Mouse (Mus musculus) left cerebral cortex, adult 2 months (tissue): ENCODE measurements around the gene Prkcg. TPM values are rescaled to one million over a fixed set of nuclear protein-coding genes. Genes with fewer than 3 reads are reported as not detected.
A peak's percentile ranks its signal among the peaks of the same experiment; 100 is the strongest.

Source experiments
- DNase-seq, 2 experiments: peaks; one replicate each; pipeline ENCODE4 v3.0.0; 2021 to 2022; ENCODE audit warnings: low spot score in 2 of 2, mixed read lengths in 1 of 2; ENCODE audit errors: extremely low spot score in 1 of 2
- H3K27ac ChIP-seq: fragments of 200-600 bp; 2 replicates; pipeline ENCODE4 v1.8.1; 2022
- H3K4me3 ChIP-seq: fragments of 200-600 bp; 2 replicates; pipeline ENCODE4 v1.8.1; 2022
- CTCF ChIP-seq: fragments of 200-600 bp; IDR thresholded peaks from 2 replicates; pipeline ENCODE4 v1.8.1; 2022; ENCODE audit warnings: antibody characterized with exemption, mild to moderate bottlenecking, moderate library complexity
- intact Hi-C: fragments of 180-260 bp; cut with DNase I; formaldehyde crosslinking; loops from one replicate; pipeline ENCODE4 v1.15.1; 2025
- long read RNA-seq, 2 experiments: library from polyadenylated mRNA; stranded (forward); transcript quantifications; one replicate each; pipeline ENCODE4 v2.0.0; 2021; ENCODE audit warnings: borderline mapping rate in 2 of 2
- total RNA-seq, 2 experiments: library from RNA; stranded (reverse); gene quantifications; 2 replicates each; pipeline ENCODE4 v1.2.3; 2021

Gene Prkcg
- 100 to 1,000 TPM; 262 to 263 TPM for total RNA-seq
- long read RNA-seq, experiment 1, transcript Prkcg-201 (18 exons, 3,127 nt) = major isoform, 231 of 291 reads
- long read RNA-seq, experiment 1, partial matches to known transcripts = 49 of 291 reads
- long read RNA-seq, experiment 1, other reads (novel, unspliced or antisense) = 11 of 291 reads
- long read RNA-seq, experiment 2, transcript Prkcg-201 (18 exons, 3,127 nt) = major isoform, 158 of 212 reads
- long read RNA-seq, experiment 2, partial matches to known transcripts = 44 of 212 reads
- long read RNA-seq, experiment 2, other reads (novel, unspliced or antisense) = 10 of 212 reads

DNA sequence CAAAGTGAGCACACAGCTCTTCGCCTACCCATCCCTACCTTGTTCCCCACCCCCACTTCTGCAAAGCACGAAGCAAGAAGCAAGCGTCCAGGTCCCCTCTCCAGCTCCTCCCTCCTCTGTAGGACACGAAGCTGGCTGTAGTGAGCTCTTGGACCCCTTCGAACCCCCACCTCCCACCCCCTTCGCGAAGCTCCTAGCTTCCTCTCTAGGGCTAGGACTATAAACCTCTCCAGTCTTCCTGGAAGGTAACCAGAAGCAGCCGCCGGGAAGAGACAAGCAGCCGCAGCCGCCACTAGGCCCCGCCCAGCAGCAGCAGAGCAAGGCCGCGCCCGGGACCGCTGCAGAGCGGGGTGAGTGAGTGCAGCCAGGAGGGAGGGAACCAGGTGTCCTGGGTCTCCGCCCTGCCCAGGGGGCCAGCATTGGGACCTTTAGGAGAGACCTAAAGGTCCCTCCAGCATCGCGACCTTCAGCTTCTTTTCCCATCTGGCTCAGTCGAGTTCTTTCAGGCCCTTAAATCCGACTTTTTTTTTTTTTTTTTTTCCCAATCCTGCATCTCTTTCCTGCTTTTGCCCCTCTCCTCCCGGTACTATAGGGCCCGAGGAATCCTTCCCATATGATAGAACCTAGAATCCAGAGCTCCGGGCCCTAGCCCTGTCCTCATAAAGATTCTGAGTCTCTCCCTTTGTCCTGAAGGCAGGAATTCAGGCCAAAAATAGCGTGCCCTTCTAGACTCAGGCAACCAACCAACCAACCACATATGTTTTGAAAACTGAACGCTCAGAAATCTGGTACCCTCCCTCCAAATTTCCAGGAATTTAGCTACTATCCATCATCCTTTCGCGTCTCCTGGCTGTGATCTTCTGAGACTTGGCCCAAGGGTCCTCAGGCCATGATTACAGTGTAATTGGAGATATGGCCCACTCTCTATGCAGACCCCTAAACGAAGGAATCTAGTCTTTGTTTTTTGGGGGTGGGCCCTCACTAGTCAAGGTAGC is at the start of gene Prkcg, which contains the start of gene Myadm:
Prkcg (plus strand) TSS at position 204 of the 995 bp plus-strand sequence.
Myadm (plus strand) TSS at position 105 of the 995 bp plus-strand sequence.
- intact Hi-C loops = no loop called here
- Histone ChIP-seq H3K4me3 (peak within 1 kb of the TSS; percentile 59), H3K27ac (peak within 1 kb of the TSS; percentile 97)
- peak; percentile 77 to 79 for DNase-seq
- TF ChIP-seq CTCF = no peak

GRCm38 (mm10) chr7:3239193-3239592 is 49.8 kb upstream of the Prkcg start:
- H3K4me3 ChIP-seq = no peak overlapping the region
- H3K27ac ChIP-seq = no peak overlapping the region
- no peak; the same call in 1 of the 2 replicates for TF ChIP-seq CTCF
- intact Hi-C loops = no loop called here
- DNase-seq = no peak

GRCm38 (mm10) chr7:3260701-3261100 is 28.3 kb upstream of the Prkcg start:
- no peak for DNase-seq
- Histone ChIP-seq H3K4me3 (no peak overlapping the region), H3K27ac (no peak overlapping the region)
- no peak; the same call in 1 of the 2 replicates for TF ChIP-seq CTCF
- intact Hi-C loops = loop anchor here (5.0 kb wide), 1 partner anchor 42 kb away; no protein-coding TSS in a partner anchor

DNA sequence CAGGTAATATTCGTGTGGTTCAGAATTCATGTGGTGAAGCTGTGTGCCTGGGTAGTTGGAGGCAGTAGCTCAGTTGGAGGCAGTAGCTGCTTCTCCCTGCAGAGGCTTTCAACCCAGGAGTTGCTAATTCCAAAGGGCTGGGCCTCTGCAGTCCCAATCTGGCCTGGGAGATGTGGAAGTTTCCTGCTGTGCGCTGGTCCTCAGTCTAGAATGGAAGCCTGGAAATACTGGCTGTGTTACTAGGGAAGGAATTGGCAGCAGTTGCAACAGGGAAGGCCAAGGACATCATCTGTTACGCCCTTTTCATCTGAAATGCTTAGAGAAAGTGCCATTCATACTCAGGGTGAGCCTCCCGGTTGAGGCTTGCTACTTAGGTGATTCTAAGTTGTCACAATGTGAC is 27.5 kb upstream of the Prkcg start:
- no peak for TF ChIP-seq CTCF
- DNase-seq = no peak
- no peak overlapping the region for H3K27ac ChIP-seq
- intact Hi-C loops = loop anchor here (5.0 kb wide), 1 partner anchor 41 kb away; no protein-coding TSS in a partner anchor
- no peak overlapping the region for H3K4me3 ChIP-seq

GRCm38 (mm10) chr7:3262789-3263188 is 26.2 kb upstream of the Prkcg start:
- no peak overlapping the region for H3K4me3 ChIP-seq
- peak; percentile 58 for TF ChIP-seq CTCF
- intact Hi-C loops = loop anchor here (5.0 kb wide), 1 partner anchor 40 kb away; no protein-coding TSS in a partner anchor

GRCm38 (mm10) chr7:3264390-3265022 is 24.5 kb upstream of the Prkcg start:
- no peak overlapping the region for H3K27ac ChIP-seq
- intact Hi-C loops = loop anchor here (5.0 kb wide), 1 partner anchor 38 kb away; no protein-coding TSS in a partner anchor
- no peak for TF ChIP-seq CTCF
- H3K4me3 ChIP-seq = no peak overlapping the region
- no peak for DNase-seq

More at GRCm38 (mm10) chr7:3262789-3263188, 26.2 kb upstream of the Prkcg start:
- no peak overlapping the region for H3K27ac ChIP-seq
- DNase-seq = no peak

DNA sequence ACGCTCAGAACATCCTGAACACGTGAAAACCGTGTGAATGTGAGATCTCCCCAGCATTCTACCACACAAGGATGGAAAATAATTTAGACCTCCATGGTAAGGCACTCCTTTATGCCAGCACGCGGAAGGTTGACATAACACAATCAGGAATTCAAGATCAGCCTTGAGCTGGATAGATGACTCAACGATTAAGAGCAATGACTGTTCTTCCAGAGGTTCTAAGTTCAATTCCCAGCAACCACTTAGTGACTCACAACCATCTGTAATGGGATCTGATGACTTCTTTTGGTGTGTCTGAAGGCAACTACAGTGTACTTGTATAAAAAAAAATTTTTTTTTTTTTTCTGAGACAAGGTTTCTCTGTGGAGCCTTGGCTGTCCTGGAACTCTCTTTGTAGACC is 23.7 kb upstream of the Prkcg start:
- Histone ChIP-seq H3K27ac (no peak overlapping the region), H3K4me3 (no peak overlapping the region)
- DNase-seq = no peak
- intact Hi-C loops = no loop called here
- no peak for TF ChIP-seq CTCF

DNA sequence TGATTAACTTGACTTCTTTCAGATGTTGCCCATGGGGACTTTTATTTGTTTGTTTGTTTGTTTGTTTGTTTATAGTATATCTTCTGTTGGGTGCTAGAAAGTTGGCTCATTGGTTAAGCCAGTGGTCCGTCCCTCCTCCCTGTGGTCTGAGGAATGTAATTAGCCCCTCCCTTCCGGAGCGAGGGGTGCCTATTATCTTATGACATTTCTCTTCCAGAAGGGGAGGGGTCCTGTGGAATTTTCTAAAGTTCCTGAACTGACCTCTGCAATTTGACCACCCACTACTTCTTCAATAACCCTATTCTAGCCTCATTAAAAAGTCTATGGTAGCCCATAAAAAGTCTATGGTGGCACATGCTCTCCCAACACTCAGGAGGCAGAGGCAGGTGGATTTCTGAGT is 21.7 kb upstream of the Prkcg start:
- no peak overlapping the region for H3K4me3 ChIP-seq
- no peak for DNase-seq
- no peak overlapping the region for H3K27ac ChIP-seq
- intact Hi-C loops = no loop called here
- no peak for TF ChIP-seq CTCF

GRCm38 (mm10) chr7:3267888-3268287 is 21.1 kb upstream of the Prkcg start:
- no peak for DNase-seq
- Histone ChIP-seq H3K27ac (no peak overlapping the region), H3K4me3 (no peak overlapping the region)
- no peak for TF ChIP-seq CTCF
- intact Hi-C loops = no loop called here

DNA sequence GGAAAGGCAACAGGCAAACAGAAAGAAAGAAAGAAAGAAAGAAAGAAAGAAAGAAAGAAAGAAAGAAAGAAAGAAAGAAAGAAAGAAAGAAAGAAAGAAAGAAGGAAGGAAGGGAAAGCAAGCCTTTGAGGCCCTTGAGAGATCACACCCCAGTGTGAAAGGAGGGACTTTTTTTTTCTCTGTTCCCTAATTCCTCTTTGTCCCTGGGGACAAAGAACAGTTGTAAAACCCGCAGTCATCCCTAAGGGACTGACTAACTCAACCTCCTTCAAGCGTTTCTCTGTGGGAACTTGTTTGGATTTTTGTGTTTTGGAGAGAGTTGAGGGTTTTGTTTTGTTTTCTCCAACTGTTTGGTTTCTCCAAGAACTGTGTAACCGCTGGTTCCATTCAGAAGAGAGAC is 20.7 kb upstream of the Prkcg start:
- H3K27ac ChIP-seq = no peak overlapping the region
- no peak for DNase-seq
- intact Hi-C loops = no loop called here
- H3K4me3 ChIP-seq = no peak overlapping the region
- no peak for TF ChIP-seq CTCF

- no peak for DNase-seq
- H3K27ac ChIP-seq = no peak overlapping the region
- TF ChIP-seq CTCF = no peak
- no peak overlapping the region for H3K4me3 ChIP-seq
- intact Hi-C loops = no loop called here
Observed at GRCm38 (mm10) chr7:3272206-3272605, 16.8 kb upstream of the Prkcg start.
